Mouse (Mus musculus): ENCODE measurements around the gene Bloc1s1. TPM values are rescaled to one million over a fixed set of nuclear protein-coding genes. Genes with fewer than 3 reads are reported as not detected.

The Bloc1s1 gene
- polyA plus RNA-seq, 1 experiment from 2014 or later = 206 TPM

DNA sequence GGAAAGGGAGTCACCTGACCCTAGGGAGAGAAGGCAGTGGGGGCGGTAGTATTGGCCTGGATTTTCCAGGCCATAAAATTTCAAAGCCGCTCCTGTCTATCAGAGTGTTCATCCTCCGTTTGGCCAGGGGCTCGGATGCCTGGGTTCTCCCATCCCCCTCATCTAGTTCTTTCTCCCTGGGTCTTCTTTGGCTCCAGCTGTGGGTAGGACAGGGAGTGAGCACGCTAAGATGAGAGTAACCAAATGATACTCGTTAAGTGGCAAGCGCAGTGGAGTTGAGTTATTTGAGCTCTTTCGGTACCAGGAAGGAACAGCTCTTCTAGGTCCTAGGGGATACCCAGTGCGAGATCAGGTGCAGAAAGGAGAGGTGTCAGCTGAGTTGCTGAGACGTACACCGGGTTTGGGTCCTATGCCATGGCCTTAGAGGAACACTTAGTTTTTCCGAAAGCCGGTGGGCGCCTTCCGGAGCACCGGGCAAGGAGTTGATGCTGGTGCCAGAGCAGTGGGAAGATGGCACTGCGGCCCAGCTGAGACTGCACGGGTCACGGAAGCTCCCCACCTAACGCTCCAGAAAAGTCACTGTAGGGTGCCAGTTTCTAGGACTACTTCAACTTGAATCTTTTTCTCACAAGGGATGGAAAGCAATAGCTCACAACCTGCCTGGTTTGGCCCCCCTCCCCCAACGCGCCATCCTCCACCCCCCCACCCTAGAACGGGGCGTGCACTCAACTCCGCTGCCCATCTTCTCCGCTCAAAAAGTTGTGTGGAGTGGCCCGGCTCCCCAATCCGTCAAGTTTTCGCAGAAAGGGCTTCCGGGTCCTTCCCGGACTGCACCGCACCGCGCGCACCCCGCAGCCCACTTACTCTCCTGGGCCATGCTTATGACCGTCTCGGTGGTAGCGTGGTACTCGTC is 33.2 kb downstream of the Bloc1s1 start:
- Histone ChIP-seq H3K27ac (peak overlapping the region; percentile 93), H3K4me3 (peak overlapping the region; percentile 80), H3K9ac (peak overlapping the region; percentile 86), H3K27me3 (peaks cover 1% of the 10 kb centered on the region; the same call in 1 of the 2 replicates), H3K9me3 (no peaks in the 10 kb centered on the region), H3K4me1 (peaks cover 37% of the 10 kb centered on the region), H3K4me2 (peak overlapping the region; percentile 77), H3K36me3 (peaks cover 21% of the 10 kb centered on the region)
- WGBS = under 1% methylated on average over 40 of the region's 40 CpGs
- no peak; the same call in 1 of the 2 replicates for ATAC-seq (ENCODE audit: insufficient number of reproducible peaks, insufficient read depth, low FRiP score, low TSS enrichment, low read depth)

DNA sequence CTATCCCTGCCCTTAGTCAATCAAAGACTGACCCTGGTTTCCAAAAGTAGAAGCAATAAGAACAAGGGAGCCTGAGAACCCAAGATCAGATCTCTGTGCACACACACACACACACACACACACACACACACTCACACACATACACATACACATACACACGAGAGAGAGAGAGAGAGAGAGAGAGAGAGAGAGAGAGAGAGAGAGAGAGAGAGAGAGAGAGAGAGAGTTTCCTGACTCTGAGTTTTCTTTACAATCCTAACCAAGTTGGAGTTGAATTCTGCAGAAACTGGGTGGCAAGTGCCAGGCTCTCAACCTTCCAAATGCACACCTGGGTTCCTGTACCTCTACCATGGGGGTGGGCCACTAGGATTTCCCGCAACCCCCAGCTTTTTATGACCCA is 34.0 kb downstream of the Bloc1s1 start:
- peak overlapping the region; percentile 93 for H3K27ac ChIP-seq
- WGBS = 13% methylated on average over 1 of the region's 2 CpGs
- no peak for ATAC-seq (ENCODE audit: insufficient number of reproducible peaks, insufficient read depth, low FRiP score, low TSS enrichment, low read depth)
- H3K4me3 ChIP-seq = peak overlapping the region; percentile 80
- H3K27me3 ChIP-seq = no peaks in the 10 kb centered on the region
- H3K4me2 ChIP-seq = peak overlapping the region; percentile 77
- H3K9me3 ChIP-seq = no peaks in the 10 kb centered on the region
- peak overlapping the region; percentile 86 for H3K9ac ChIP-seq
- H3K36me3 ChIP-seq = peaks cover 29% of the 10 kb centered on the region
- peaks cover 36% of the 10 kb centered on the region for H3K4me1 ChIP-seq

GRCm38 (mm10) chr10:128888941-128889827 is 34.7 kb downstream of the Bloc1s1 start:
- peak overlapping the region; percentile 84 for H3K27ac ChIP-seq
- 1% methylated on average over 7 of the region's 7 CpGs for WGBS
- ATAC-seq (ENCODE audit: insufficient number of reproducible peaks, insufficient read depth, low FRiP score, low TSS enrichment, low read depth) = 0 out of 2 replicates have a peak, but pooled peaks have one; percentile 8

DNA sequence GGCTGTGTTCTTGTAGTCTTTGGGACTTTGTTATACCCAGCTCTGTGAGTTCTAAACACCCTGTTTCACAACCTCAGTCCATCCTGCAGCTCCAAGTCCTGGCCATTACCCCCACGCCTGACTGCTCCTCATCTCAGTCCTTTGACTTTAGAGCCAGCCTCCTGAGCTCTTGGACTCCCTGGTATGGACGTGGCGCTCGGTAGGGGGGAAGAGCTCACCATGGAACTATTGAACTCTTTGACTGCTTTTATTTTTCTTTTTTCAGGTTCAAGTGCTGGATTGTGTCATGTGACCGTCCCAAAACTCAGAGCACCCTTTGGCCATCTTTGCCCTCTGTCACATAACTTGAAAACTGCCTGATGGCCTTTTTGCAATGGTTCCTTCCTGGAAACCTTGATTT is 41.8 kb downstream of the Bloc1s1 start:
- Histone ChIP-seq H3K27me3 (no peaks in the 10 kb centered on the region), H3K4me3 (no peak overlapping the region), H3K9me3 (no peaks in the 10 kb centered on the region), H3K27ac (no peak overlapping the region), H3K36me3 (peaks cover 60% of the 10 kb centered on the region), H3K4me2 (no peak overlapping the region), H3K9ac (no peak overlapping the region), H3K4me1 (peaks cover 3% of the 10 kb centered on the region; the same call in 1 of the 2 replicates)
- no peak for ATAC-seq (ENCODE audit: insufficient number of reproducible peaks, insufficient read depth, low FRiP score, low TSS enrichment, low read depth)
- WGBS = 89% methylated on average over 5 of the region's 5 CpGs

More at GRCm38 (mm10) chr10:128888941-128889827, 34.7 kb downstream of the Bloc1s1 start:
- Histone ChIP-seq H3K9ac (peak overlapping the region; percentile 86), H3K4me3 (peak overlapping the region; percentile 80), H3K36me3 (peaks cover 34% of the 10 kb centered on the region), H3K27me3 (no peaks in the 10 kb centered on the region), H3K4me2 (peak overlapping the region; percentile 77), H3K4me1 (peaks cover 36% of the 10 kb centered on the region), H3K9me3 (no peaks in the 10 kb centered on the region)

GRCm38 (mm10) chr10:128878811-128879210 is 45.0 kb downstream of the Bloc1s1 start:
- Histone ChIP-seq H3K36me3 (peaks cover 59% of the 10 kb centered on the region), H3K4me2 (no peak overlapping the region), H3K4me3 (no peak overlapping the region), H3K4me1 (no peaks in the 10 kb centered on the region), H3K9me3 (no peaks in the 10 kb centered on the region), H3K9ac (no peak overlapping the region), H3K27ac (no peak overlapping the region), H3K27me3 (no peaks in the 10 kb centered on the region)
- 79% methylated on average over 2 of the region's 2 CpGs for WGBS
- ATAC-seq (ENCODE audit: insufficient number of reproducible peaks, insufficient read depth, low FRiP score, low TSS enrichment, low read depth) = no peak

- no peaks in the 10 kb centered on the region for H3K9me3 ChIP-seq
- no peak overlapping the region for H3K9ac ChIP-seq
- H3K36me3 ChIP-seq = peaks cover 64% of the 10 kb centered on the region
- ATAC-seq (ENCODE audit: insufficient number of reproducible peaks, insufficient read depth, low FRiP score, low TSS enrichment, low read depth) = no peak
- no peaks in the 10 kb centered on the region for H3K4me1 ChIP-seq
- H3K4me3 ChIP-seq = no peak overlapping the region
- H3K4me2 ChIP-seq = no peak overlapping the region
- H3K27me3 ChIP-seq = no peaks in the 10 kb centered on the region
- no peak overlapping the region for H3K27ac ChIP-seq
Observed at GRCm38 (mm10) chr10:128878291-128878690, 45.5 kb downstream of the Bloc1s1 start.

DNA sequence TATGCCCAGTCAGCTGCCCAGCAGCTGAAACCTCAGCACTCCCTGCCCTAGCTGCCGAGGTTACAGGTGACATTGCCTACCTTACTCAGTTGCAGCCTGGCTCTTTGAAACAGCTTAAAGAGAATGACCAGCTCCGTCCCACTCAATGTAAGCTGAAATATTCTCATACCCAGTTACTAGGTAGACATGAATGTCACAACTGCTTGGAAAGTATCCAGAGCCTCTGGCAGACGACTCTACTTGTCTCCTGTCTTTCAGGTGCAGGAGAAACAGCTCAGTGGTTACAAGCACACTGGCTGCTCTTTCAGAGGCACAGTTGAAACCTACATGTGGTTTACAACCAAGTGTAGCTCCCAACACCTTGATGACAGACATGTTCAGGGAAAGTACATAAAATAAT is 53.5 kb downstream of the Bloc1s1 start:
- 86% methylated on average over 3 of the region's 3 CpGs for WGBS

More for the DNA sequence above, 53.5 kb downstream of the Bloc1s1 start:
- H3K36me3 ChIP-seq = peaks cover 70% of the 10 kb centered on the region
- H3K27me3 ChIP-seq = no peaks in the 10 kb centered on the region
- no peaks in the 10 kb centered on the region for H3K9me3 ChIP-seq
- ATAC-seq (ENCODE audit: insufficient number of reproducible peaks, insufficient read depth, low FRiP score, low TSS enrichment, low read depth) = no peak
- no peak overlapping the region for H3K9ac ChIP-seq
- no peak overlapping the region for H3K4me3 ChIP-seq
- H3K27ac ChIP-seq = no peak overlapping the region
- no peaks in the 10 kb centered on the region for H3K4me1 ChIP-seq
- no peak overlapping the region for H3K4me2 ChIP-seq

Other genes starting within 250 kb of the Bloc1s1 start
- 18.9 and 21.8 TPM in 2 replicates for gene Suox, start 250.0 kb downstream of the Bloc1s1 start, polyA plus RNA-seq (2015; fragmentation: Nextera tagmentation; extraction: Ambion mirVana)
- 82.6 and 84.1 TPM in 2 replicates for gene Rab5b, start 227.8 kb downstream of the Bloc1s1 start, polyA plus RNA-seq (2015; fragmentation: Nextera tagmentation; extraction: Ambion mirVana)
- gene Pmel, start 219.8 kb downstream of the Bloc1s1 start, polyA plus RNA-seq (2015; fragmentation: Nextera tagmentation; extraction: Ambion mirVana) = 8.2 and 8.3 TPM in 2 replicates
- gene Cdk2, start 219.0 kb downstream of the Bloc1s1 start, polyA plus RNA-seq (2015; fragmentation: Nextera tagmentation; extraction: Ambion mirVana) = 120 and 127 TPM in 2 replicates
- 16.3 and 16.8 TPM in 2 replicates for gene Dgka, start 179.2 kb downstream of the Bloc1s1 start, polyA plus RNA-seq (2015; fragmentation: Nextera tagmentation; extraction: Ambion mirVana)
- 43.2 and 47.9 TPM in 2 replicates for gene Pym1, start 176.1 kb downstream of the Bloc1s1 start, polyA plus RNA-seq (2015; fragmentation: Nextera tagmentation; extraction: Ambion mirVana)
- 0.80 and 1.0 TPM in 2 replicates for gene Mmp19, start 133.1 kb downstream of the Bloc1s1 start, polyA plus RNA-seq (2015; fragmentation: Nextera tagmentation; extraction: Ambion mirVana)
- 58.8 and 60.4 TPM in 2 replicates for gene Dnajc14, start 120.0 kb downstream of the Bloc1s1 start, polyA plus RNA-seq (2015; fragmentation: Nextera tagmentation; extraction: Ambion mirVana)
- gene Tmem198b, start 119.7 kb downstream of the Bloc1s1 start, polyA plus RNA-seq (2015; fragmentation: Nextera tagmentation; extraction: Ambion mirVana) = 25.5 and 26.0 TPM in 2 replicates
- 252 and 265 TPM in 2 replicates for gene Sarnp, start 106.7 kb downstream of the Bloc1s1 start, polyA plus RNA-seq (2015; fragmentation: Nextera tagmentation; extraction: Ambion mirVana)
- 35.2 and 41.2 TPM in 2 replicates for gene Ormdl2, start 102.4 kb downstream of the Bloc1s1 start, polyA plus RNA-seq (2015; fragmentation: Nextera tagmentation; extraction: Ambion mirVana)
- gene Gdf11, start 32.3 kb downstream of the Bloc1s1 start, polyA plus RNA-seq (2015; fragmentation: Nextera tagmentation; extraction: Ambion mirVana) = 7.0 and 8.3 TPM in 2 replicates
- gene Cd63, start 23.0 kb downstream of the Bloc1s1 start, polyA plus RNA-seq (2015; fragmentation: Nextera tagmentation; extraction: Ambion mirVana) = 663 and 674 TPM in 2 replicates
- 12.7 and 16.4 TPM in 2 replicates for gene Rdh5, start 1.1 kb downstream of the Bloc1s1 start, polyA plus RNA-seq (2015; fragmentation: Nextera tagmentation; extraction: Ambion mirVana)
- 1.2 and 2.0 TPM in 2 replicates for gene Itga7, start 9.8 kb upstream of the Bloc1s1 start, polyA plus RNA-seq (2015; fragmentation: Nextera tagmentation; extraction: Ambion mirVana)
- 0.22 TPM in 1 of 2 replicates, not detected in the other for gene Mettl7b, start 37.0 kb upstream of the Bloc1s1 start, polyA plus RNA-seq (2015; fragmentation: Nextera tagmentation; extraction: Ambion mirVana)
- gene Olfr9, start 65.4 kb upstream of the Bloc1s1 start, polyA plus RNA-seq (2015; fragmentation: Nextera tagmentation; extraction: Ambion mirVana) = not detected in 2 replicates
- not detected in 2 replicates for gene Olfr763, start 86.8 kb upstream of the Bloc1s1 start, polyA plus RNA-seq (2015; fragmentation: Nextera tagmentation; extraction: Ambion mirVana)
- gene Olfr764-ps1, start 115.9 kb upstream of the Bloc1s1 start, polyA plus RNA-seq (2015; fragmentation: Nextera tagmentation; extraction: Ambion mirVana) = not detected in 2 replicates
- gene Olfr765, start 126.0 kb upstream of the Bloc1s1 start, polyA plus RNA-seq (2015; fragmentation: Nextera tagmentation; extraction: Ambion mirVana) = not detected in 2 replicates
- gene Olfr766-ps1, start 144.9 kb upstream of the Bloc1s1 start, polyA plus RNA-seq (2015; fragmentation: Nextera tagmentation; extraction: Ambion mirVana) = not detected in 2 replicates
- not detected in 2 replicates for gene Olfr767, start 158.9 kb upstream of the Bloc1s1 start, polyA plus RNA-seq (2015; fragmentation: Nextera tagmentation; extraction: Ambion mirVana)
- gene Olfr768, start 175.3 kb upstream of the Bloc1s1 start, polyA plus RNA-seq (2015; fragmentation: Nextera tagmentation; extraction: Ambion mirVana) = not detected in 2 replicates
- gene Olfr769, start 193.8 kb upstream of the Bloc1s1 start, polyA plus RNA-seq (2015; fragmentation: Nextera tagmentation; extraction: Ambion mirVana) = not detected in 2 replicates
- not detected in 2 replicates for gene Olfr770, start 215.0 kb upstream of the Bloc1s1 start, polyA plus RNA-seq (2015; fragmentation: Nextera tagmentation; extraction: Ambion mirVana)
- gene Olfr771, start 240.7 kb upstream of the Bloc1s1 start, polyA plus RNA-seq (2015; fragmentation: Nextera tagmentation; extraction: Ambion mirVana) = not detected in 2 replicates